Mouse (Mus musculus) thymus, postnatal 10 days (tissue): ENCODE results near the gene Enox1.
A peak's percentile ranks its signal among the peaks of the same experiment; 100 is the strongest.

ENCODE experiments used
- DNase-seq, 2 experiments: peaks; one replicate each; pipeline ENCODE4 v3.0.0; 2021; ENCODE audit warnings: low spot score in 2 of 2

Gene Enox1

DNA sequence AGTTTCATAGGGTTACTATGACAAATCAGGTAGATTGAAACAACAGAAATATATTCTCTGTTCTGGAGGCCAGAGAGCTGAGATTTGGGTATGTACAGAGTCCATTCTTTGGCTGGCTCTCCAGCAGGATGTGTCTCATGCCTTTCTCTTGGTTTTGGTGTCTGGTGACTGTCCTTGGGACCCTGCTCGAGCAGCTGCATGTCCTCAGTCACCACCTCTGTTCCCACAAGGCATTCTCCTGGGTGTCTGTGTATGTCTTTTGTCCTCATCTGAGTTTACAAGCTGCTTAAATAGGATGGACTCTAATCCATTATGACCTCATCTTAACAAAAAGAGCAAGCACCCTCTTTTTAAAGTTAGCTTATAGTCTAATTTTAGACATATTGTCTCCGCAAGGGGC lies 410.6 kb downstream of the Enox1 start:
- no peak for DNase-seq

- DNase-seq, result no peak
Measured at GRCm38 (mm10) chr14:77574436-77574835, 417.9 kb downstream of the Enox1 start.

- no peak for DNase-seq
Measured at GRCm38 (mm10) chr14:77576411-77576810, 419.8 kb downstream of the Enox1 start.

- DNase-seq, result no peak
Measured at GRCm38 (mm10) chr14:77577481-77578251, 421.1 kb downstream of the Enox1 start.

DNA sequence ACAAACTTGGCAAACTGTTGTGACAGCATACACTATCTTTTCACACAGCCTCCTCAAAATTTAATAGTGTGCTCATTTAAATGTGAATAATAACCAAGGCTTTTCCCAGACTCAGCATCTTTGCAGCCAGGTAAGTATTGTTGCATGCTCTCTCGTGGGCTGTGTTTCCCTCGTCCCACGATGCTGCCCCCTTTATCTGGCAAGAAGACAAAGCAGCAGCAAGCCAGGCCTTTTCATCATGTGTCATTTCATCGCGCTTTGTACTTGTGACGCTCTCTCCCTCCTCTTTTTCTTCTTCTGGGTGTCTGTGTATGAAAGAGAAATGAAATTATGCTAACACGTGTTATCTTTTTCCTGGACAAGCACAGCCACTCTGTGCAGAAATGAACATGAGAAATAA lies 421.8 kb downstream of the Enox1 start:
- DNase-seq, result no peak

GRCm38 (mm10) chr14:77580106-77580936 lies 423.8 kb downstream of the Enox1 start:
- DNase-seq, result peak; percentile 7 to 12

DNA sequence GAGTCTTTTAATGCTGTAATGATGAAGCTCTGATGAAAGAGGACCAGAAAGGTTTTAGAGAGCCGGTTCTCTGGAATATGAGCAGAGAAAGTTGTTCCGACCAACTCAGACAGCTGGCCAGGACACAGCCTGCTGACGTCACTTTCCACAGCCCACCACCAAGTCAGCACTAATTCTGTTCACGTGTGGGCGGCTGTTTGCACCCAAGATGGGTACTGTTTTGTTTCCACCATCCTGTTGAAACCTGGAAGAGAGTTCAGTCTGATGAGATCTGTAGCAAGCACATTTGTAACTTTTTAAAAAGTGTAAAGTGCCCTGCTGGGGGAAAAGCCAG lies 424.3 kb downstream of the Enox1 start:
- no peak for DNase-seq

GRCm38 (mm10) chr14:77581616-77582015 lies 425.1 kb downstream of the Enox1 start:
- no peak for DNase-seq

DNA sequence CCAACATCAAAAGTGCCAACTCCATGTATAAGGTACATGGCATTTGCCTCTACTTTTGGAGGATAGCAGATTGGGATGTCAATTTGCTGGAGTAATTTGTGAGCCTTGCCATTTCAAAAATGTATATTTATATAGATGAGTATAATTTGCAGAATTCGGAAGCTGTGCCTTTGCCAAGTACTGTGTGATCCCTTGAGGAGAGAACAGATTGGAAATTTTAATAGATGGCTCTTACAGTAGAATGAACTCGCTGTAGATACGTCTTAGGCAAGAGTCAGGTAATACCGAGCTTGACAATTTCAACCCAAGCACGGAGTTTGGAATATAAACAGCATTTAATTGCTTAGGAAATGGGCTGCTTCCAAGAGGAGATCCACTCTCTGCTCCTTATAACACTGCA lies 427.9 kb downstream of the Enox1 start:
- DNase-seq, result no peak

DNA sequence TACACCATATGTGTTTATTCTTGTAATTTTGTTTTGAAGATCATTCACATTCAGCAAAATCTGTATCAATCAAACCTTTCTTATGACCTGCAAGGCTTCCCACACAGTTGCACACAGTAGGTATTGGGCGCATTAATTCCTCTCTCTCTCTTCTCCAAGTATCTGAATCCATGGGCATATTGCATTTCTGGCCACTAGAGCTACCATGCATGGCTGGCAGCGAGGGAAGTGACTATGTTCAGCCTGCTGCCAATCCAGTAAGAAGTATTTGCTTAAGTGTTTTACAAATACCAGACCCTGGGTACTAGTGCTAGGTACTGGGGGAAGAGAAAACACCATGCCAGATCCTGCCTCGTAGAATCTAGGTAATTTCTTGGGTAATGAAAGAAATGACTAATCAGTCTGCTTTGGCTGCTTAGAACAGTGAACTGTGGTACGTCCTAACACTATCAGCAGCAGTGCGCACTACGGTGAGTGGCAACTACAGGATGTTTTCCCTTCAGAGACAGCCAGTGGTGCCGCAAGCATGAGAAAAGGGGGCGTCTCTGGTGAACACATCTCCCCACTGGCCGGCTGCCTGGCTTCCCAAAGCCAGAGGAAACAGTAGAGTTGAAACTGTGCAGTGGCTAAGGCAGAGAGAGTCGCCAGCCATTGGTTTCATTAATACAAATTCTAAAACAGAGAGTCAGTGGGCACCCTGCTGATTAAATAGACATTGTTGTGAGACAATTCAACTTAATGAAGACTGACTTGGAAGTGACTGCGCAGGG lies 428.7 kb downstream of the Enox1 start:
- no peak for DNase-seq

DNA sequence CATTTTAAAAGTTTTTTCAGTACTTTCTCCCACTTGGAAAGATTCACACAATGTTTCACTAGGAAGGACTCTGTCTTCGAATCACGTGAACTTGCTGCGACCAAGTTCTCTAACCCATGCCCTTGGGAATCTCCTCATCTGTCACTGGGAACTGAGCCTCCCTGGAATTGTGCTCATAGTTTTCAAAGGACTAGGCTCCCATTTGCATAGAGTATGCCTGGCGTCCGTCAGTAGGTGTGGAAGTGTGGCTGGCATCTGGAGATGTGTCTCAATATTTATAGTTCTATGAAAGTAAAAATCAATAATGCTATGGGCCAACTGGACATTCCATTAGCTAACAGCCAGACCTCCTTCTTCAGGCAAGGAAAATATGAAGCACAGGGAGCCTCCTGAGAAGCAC lies 429.5 kb downstream of the Enox1 start:
- no peak for DNase-seq

DNA sequence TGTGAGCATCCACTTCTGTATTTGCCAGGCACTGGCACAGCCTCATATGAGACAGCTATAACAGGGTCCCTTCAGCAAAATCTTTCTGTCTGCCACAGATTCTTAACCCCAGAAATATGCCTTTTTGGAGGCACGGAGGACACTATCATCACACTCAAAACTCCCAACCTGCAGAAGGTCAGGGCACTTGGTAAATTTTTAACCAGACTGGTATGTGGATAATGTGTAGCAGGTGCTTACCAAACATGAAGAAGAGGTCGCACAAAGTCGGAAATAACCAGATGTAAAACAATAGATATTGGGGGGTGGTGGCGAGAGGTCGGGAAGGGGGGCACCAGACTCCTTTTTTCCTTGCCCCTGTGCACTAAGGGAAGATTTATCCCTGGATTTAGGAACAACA lies 430.6 kb downstream of the Enox1 start:
- DNase-seq, result no peak

DNA sequence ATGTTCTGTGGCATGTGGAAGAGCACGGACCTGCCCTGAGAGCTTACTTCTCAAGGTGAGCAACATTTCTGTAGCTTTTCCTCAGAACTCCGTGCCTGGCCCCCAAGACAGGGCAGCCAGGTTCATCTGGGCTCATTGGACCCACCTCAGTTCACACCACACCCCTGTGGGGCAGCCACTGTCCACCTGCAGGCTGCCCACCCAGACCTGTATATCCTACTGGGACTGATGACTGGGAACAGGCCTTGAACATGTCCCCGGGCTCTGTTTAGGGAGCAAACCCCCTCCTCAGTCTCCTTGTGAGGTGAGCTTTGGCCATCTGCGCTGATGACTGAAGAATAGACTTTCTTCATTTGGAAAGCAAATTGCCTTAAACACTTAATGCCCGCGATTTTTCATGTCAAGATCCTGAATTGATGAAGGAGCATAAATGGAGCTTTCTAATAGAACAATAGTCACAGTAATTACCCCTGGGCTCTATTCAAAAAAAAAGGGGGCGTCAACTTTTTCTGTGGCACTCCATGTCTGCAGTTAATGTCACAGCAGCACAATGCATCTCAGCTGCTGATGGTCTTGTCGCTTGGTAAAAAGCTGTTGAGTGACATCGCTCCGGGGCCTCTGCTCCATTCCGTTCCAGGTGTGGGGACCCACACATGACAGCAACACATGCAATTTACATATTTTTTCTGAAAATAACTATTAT lies 436.7 kb downstream of the Enox1 start:
- DNase-seq, result no peak

DNA sequence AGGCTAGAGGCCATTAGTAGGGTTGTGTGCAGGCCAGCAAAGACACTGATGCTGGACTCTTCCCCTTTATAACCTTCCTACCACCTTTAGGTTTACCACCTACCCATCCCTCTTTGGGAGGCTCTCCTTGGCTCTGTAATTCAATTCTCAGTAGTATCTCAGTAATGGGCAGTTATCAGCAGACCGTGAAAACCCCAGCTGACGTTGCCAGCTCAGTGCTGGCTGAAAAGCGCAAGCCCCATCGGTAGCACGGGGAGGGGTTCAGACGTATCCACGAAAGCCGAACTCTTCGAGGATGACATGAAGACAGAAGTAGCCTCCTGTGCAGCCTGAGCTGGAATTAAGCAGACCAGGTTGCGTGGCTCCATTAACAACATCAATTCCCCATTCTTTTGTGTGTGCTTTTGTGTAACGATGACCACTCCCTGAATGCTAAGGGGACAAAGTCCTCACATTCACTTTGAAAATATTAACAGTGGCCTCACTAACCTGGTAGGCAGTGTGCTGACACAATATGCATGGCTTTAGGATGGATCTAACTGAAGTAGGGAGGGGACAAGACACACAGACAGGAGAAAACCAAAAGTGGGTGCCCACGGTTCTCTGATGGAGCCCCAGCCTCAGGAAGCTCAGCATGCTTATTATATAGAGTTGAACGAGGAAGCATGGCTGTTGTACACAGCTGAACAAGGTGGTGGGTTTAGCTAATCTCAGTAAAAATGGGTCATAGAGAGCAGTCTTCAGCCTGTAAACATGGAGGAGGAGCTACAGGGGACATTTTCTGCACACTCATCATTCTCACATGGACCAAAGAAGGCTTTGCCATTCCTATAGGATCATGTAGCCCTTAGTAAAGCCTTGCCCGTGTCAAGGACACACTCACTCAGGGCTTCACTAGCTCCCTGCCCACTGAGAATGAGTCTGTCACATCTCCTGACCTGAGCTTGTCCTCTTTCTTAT lies 439.9 kb downstream of the Enox1 start:
- DNase-seq, result no peak

GRCm38 (mm10) chr14:77599016-77599704 lies 442.6 kb downstream of the Enox1 start:
- DNase-seq, result no peak

GRCm38 (mm10) chr14:77600773-77601172 lies 444.2 kb downstream of the Enox1 start:
- DNase-seq, result no peak

- DNase-seq, result no peak
Measured at GRCm38 (mm10) chr14:77601446-77601845, 444.9 kb downstream of the Enox1 start.

DNA sequence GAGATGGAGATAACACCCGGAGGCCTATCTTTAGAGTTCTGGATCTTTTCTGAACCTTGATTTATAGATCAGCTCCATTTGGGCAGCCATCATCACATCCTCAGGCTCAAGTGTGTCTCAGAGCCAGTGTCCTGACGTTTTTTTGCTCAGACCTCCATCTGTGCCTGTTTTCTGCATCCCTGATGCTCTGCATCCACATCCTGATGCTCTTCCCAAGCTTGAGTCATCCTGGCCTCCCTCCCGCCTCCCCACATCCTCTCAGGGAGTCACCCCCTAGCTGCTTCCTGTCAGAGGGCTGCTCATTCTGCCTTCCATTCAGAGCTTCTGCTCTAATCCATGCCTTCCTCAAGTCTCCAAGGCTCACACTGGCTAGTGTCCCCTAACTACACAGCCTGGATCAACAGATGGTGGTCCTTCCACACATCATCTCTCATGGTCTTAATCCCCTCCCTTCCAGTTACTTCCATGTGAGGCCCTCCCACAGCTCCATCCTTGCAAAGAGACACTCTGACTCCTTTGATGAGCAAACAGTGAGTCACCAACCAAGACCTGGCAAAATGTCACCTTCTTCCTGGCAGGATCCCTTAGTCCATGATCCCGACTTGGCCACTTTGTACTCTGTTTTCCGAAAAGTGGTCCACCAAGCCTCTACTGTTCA lies 451.7 kb downstream of the Enox1 start:
- DNase-seq, result no peak

DNA sequence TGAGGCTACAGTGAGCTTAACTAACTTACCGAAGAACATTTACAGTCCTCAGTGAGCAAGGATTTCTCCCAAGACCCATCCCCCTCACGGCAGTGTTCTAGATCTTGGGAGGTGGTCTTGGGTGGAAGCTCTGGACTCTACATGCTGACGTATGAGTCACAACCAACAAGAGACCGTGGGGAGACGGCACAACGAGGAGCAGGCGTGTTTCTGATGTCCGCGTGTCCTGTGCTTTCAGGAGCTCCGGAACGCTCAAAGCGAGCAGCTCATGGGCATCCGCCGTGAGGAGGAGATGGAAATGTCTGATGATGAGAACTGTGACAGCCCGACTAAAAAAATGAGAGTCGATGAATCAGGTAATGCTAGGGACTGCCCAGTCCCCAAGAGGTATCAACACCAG lies 458.6 kb downstream of the Enox1 start:
- no peak for DNase-seq

DNA sequence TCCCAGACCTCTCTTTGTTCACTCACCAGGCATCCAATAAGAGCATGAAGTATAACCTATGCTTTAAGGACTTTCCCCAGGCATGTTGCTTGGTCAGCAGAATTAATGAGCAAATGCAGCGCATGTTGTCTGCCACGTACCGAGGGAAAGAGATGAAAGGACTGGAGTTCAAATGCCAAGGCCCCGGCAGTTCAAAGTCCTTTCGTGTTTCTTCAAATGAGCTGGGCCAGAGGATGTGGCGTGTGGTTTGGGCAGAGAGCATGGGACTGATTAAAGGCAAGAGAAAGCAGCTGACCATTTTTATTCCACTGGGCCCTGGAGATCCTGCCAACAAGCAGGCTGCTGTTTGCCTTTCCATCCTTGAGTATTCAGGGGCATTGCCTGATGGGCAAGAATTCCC lies 460.7 kb downstream of the Enox1 start:
- no peak for DNase-seq
